Mouse (Mus musculus) liver, embryonic 14.5 days (tissue): ENCODE data around the gene Cyp2f2. TPM values are rescaled to one million over a fixed set of nuclear protein-coding genes. Genes with fewer than 3 reads are reported as not detected.
A peak's percentile ranks its signal among the peaks of the same experiment; 100 is the strongest.

Source experiments
- ATAC-seq: fragments of 200-750 bp; cut with Nextera tagmentation; 2 replicates; pipeline ENCODE4 v1.8.0; 2017; ENCODE audit warnings: moderate number of reproducible peaks, mild to moderate bottlenecking, moderate library complexity; ENCODE audit not compliant: insufficient read depth
- DNase-seq, 3 experiments: peaks; one replicate each; pipeline ENCODE4 v3.0.0-alpha.2; 2012 to 2013; ENCODE audit warnings: low read depth in 3 of 3, low spot score in 3 of 3
- H3K27ac ChIP-seq: fragments of 300-500 bp; sonication (generic); 2 replicates; pipeline ENCODE4 v1.5.1; 2014; ENCODE audit warnings: moderate library complexity, mild to moderate bottlenecking, control low read depth, inconsistent platforms
- H3K27me3 ChIP-seq: fragments of 300-500 bp; sonication (generic); 2 replicates; pipeline ENCODE4 v1.6.1; 2014; ENCODE audit warnings: mild to moderate bottlenecking, low read length, moderate library complexity; ENCODE audit not compliant: control insufficient read depth, insufficient read depth
- H3K36me3 ChIP-seq: fragments of 300-500 bp; sonication (generic); replicated peaks from 2 replicates; pipeline ENCODE4 v1.6.1; 2014; ENCODE audit warnings: low read depth; ENCODE audit not compliant: control insufficient read depth, insufficient read depth
- H3K4me1 ChIP-seq, 2 experiments: fragments of 200-500 bp in 1 of 2; fragments of 300-500 bp in 1 of 2; sonication (generic) in 1 of 2; replicated peaks; 2 replicates each; pipeline ENCODE4 v1.6.1; 2012 to 2014; ENCODE audit warnings: antibody characterized with exemption in 1 of 2, inconsistent platforms in 1 of 2, low read length in 1 of 2; ENCODE audit not compliant: control insufficient read depth in 2 of 2, insufficient read depth in 2 of 2
- H3K4me2 ChIP-seq: fragments of 300-500 bp; sonication (generic); 2 replicates; pipeline ENCODE4 v1.6.1; 2014; ENCODE audit warnings: low read depth, mild to moderate bottlenecking, control low read depth, moderate library complexity
- H3K4me3 ChIP-seq, 2 experiments: fragments of 200-500 bp in 1 of 2; fragments of 300-500 bp in 1 of 2; sonication (generic) in 1 of 2; 2 replicates each; pipeline ENCODE4 v1.5.1; 2012 to 2014; ENCODE audit warnings: low read depth in 2 of 2, low read length in 2 of 2, mild to moderate bottlenecking in 2 of 2, control low read depth in 1 of 2, inconsistent platforms in 1 of 2, moderate library complexity in 1 of 2; ENCODE audit not compliant: insufficient read depth in 1 of 2
- H3K9ac ChIP-seq: fragments of 300-500 bp; sonication (generic); replicated peaks from 2 replicates; pipeline ENCODE4 v1.6.1; 2014; ENCODE audit warnings: mild to moderate bottlenecking, control low read depth, moderate library complexity
- H3K9me3 ChIP-seq: fragments of 300-500 bp; sonication (generic); 2 replicates; pipeline ENCODE4 v1.6.1; 2016; ENCODE audit warnings: low read length, mixed read lengths; ENCODE audit not compliant: control insufficient read depth
- CTCF ChIP-seq: IDR thresholded peaks from 2 replicates; pipeline ENCODE4 v1.5.1; 2016; ENCODE audit warnings: antibody characterized with exemption, low read depth, control low read depth
- EP300 ChIP-seq: IDR thresholded peaks from 2 replicates; pipeline ENCODE4 v1.6.1; 2016; ENCODE audit warnings: antibody characterized with exemption, low read depth
- WGBS: fragments of 180-500 bp; shearing (Covaris S2); extraction: QIAGEN DNeasy Blood & Tissue Kit; methylation state at CpG from one replicate; pipeline ENCODE4 v1.1.7; 2014; ENCODE audit not compliant: insufficient replicate concordance; 5-methylcytosine and 5-hydroxymethylcytosine counted together
- polyA plus RNA-seq, 2 experiments: library from polyadenylated mRNA; depleted of rRNA in 1 of 2; stranded (reverse) in 1 of 2; unstranded in 1 of 2; fragments of >200 nt; fragmentation: Nextera tagmentation in 1 of 2; extraction: Ambion mirVana in 1 of 2; gene quantifications; 2 replicates each; pipeline versions ENCODE4 v1.2.1 to v1.2.3; 2012 to 2014

The Cyp2f2 gene
- polyA plus RNA-seq, 2 experiments, result 0.21 to 0.32 TPM

DNA sequence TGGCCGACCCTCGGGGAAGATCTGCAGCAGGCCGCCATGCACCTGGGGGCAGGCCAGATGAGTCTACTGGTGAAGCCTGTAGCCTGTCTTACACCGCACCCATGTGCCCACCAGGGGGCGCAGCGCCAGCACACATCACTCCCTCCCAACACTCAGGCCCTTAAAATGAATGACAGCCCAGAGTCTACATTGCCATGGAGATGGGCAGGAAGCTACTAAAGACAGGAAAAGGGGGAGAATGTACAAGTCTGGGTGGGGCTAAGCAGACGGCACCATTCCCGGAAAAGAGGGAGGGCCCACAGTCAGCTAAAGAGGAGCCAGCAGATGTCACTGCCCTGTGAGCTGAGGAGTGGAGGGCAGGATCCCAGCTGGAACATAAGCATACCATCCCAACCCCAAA, 40.2 kb downstream of the Cyp2f2 start:
- no peak overlapping the region for H3K4me3 ChIP-seq
- no peak overlapping the region for H3K27ac ChIP-seq
- H3K4me2 ChIP-seq, result no peak overlapping the region
- peaks cover 4% of the 10 kb centered on the region for H3K36me3 ChIP-seq
- no peak overlapping the region for H3K9ac ChIP-seq
- peak; percentile 76 for ATAC-seq
- peak; percentile 52 to 66 (median 56) for DNase-seq
- TF ChIP-seq CTCF (peak; percentile 99), EP300 (no peak)
- WGBS, result 10% methylated on average over 8 of the region's 8 CpGs
- peaks cover 0 to 7% of the 10 kb centered on the region in 2 experiments; a peak in 2 of 4 replicates for H3K4me1 ChIP-seq
- no peaks in the 10 kb centered on the region for H3K9me3 ChIP-seq
- H3K27me3 ChIP-seq, result no peaks in the 10 kb centered on the region

DNA sequence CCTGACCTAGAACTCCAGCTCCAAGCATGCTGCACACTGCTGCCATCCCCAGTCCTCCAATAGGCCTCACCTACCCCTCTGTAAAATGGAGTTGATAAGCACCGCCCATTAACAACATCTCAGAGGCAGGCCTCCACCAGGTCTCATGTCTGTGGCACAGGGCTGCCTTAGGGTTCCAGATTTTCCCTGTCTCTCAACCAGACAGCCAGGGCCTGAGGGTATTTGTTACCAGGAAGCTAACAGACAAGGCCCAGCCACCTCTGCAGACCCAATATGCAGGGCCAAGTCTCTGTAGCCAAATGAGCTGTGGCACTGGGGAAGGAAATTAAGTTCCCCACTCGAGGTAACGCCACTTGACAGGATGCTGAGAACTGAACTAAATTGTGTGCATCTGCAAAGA, 41.2 kb downstream of the Cyp2f2 start:
- no peak overlapping the region for H3K4me2 ChIP-seq
- no peaks in the 10 kb centered on the region for H3K27me3 ChIP-seq
- H3K9me3 ChIP-seq, result no peaks in the 10 kb centered on the region
- H3K4me1 ChIP-seq, result peaks cover 0 to 7% of the 10 kb centered on the region in 2 experiments; a peak in 3 of 4 replicates
- H3K27ac ChIP-seq, result no peak overlapping the region
- H3K9ac ChIP-seq, result no peak overlapping the region
- no peak for TF ChIP-seq CTCF
- no peak for TF ChIP-seq EP300
- peaks cover 4% of the 10 kb centered on the region for H3K36me3 ChIP-seq
- ATAC-seq, result no peak
- H3K4me3 ChIP-seq, result no peak overlapping the region
- 53% methylated on average over 3 of the region's 3 CpGs for WGBS
- DNase-seq, result no peak

DNA sequence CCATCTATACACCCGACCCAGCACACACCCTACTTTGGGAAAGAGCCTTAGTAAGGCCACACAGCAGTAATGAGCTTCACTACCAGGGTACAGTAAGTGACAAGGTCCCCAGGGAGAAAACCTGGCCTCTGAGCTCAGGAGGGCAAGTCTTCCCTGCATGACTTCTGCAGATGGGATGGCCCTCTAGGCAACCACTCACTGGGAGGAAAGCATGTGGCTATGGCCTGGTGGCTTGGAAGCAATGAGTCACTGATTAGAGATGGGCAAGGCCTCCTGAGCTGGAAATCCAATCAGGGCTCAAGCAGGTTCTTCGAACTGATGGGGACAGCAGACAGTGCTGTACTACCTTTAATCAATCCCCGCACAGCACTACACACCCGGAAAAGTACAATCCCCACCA, 42.0 kb downstream of the Cyp2f2 start:
- H3K9ac ChIP-seq, result no peak overlapping the region
- no peaks in the 10 kb centered on the region for H3K9me3 ChIP-seq
- peaks cover 0 to 7% of the 10 kb centered on the region in 2 experiments; a peak in 3 of 4 replicates for H3K4me1 ChIP-seq
- WGBS, result 61% methylated on average over 4 of the region's 4 CpGs
- TF ChIP-seq CTCF (no peak), EP300 (no peak)
- H3K4me3 ChIP-seq, result no peak overlapping the region
- H3K27ac ChIP-seq, result no peak overlapping the region
- DNase-seq (no peak), ATAC-seq (no peak)
- peaks cover 4% of the 10 kb centered on the region for H3K36me3 ChIP-seq
- no peaks in the 10 kb centered on the region for H3K27me3 ChIP-seq
- no peak overlapping the region for H3K4me2 ChIP-seq

DNA sequence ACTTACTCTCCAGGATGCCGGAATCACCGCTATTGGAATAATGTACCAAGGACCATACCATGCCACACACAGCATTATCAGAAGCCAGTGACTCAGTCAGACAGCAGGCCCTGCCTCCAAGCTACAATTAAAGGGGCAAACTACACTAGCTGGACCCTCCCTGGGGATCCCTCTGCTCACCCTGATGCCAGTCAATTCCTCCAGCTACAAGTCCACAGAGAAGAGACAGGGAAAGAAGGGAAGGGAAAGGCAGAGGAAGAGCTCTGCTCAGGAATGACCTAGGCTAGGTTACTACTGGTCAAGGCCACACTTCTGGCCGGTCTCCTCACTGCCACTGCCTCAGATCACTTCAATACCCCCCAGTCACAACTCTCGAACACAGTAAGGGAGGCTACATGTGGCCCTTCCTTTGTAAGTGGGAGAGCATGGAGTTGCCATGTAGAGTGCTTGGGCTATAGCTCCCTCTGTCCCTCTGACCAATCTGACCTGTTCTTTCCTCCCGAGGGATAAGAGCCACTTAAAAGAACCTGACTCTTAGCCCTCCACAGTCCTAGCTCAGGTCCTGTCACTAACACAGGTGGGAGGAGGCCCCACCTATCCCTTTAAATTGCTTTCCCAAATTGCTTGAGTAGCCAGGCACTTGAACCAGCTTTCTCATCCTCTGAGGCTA, 43.2 kb downstream of the Cyp2f2 start:
- no peaks in the 10 kb centered on the region for H3K27me3 ChIP-seq
- no peak overlapping the region for H3K4me3 ChIP-seq
- ATAC-seq, result no peak
- WGBS, result 68% methylated on average over 5 of the region's 5 CpGs
- H3K9me3 ChIP-seq, result no peaks in the 10 kb centered on the region
- H3K27ac ChIP-seq, result no peak overlapping the region
- TF ChIP-seq CTCF (no peak), EP300 (no peak)
- DNase-seq, result no peak
- no peak overlapping the region for H3K9ac ChIP-seq
- no peak overlapping the region for H3K4me2 ChIP-seq
- H3K4me1 ChIP-seq, result peaks cover 0 to 16% of the 10 kb centered on the region in 2 experiments; a peak in 3 of 4 replicates
- H3K36me3 ChIP-seq, result peaks cover 4% of the 10 kb centered on the region

DNA sequence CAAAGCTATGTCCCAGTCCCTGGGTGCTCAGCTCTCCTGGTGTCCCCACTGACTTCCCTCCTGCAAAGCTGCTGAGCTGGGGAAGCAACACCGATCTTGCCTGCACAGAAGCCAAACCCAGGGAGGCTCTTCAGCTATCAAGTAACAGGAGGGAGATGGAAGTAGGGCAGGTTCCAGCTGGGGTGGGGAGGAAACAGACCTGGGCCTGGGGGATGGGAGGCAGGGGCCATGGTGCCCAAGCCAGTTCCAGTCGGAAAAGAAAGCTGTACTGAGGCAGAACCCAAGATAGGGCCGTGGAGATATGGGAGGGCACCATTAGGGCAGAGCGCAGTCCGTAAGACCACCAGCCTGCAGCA, 43.7 kb downstream of the Cyp2f2 start:
- ATAC-seq (no peak), DNase-seq (no peak)
- Histone ChIP-seq H3K9ac (no peak overlapping the region), H3K4me2 (no peak overlapping the region), H3K36me3 (peaks cover 2% of the 10 kb centered on the region), H3K27me3 (no peaks in the 10 kb centered on the region), H3K4me1 (peaks cover 0 to 19% of the 10 kb centered on the region in 2 experiments; a peak in 3 of 4 replicates), H3K9me3 (no peaks in the 10 kb centered on the region), H3K4me3 (no peak overlapping the region), H3K27ac (no peak overlapping the region)
- WGBS, result 77% methylated on average over 5 of the region's 5 CpGs
- TF ChIP-seq CTCF, result no peak
- no peak for TF ChIP-seq EP300
